Mouse (Mus musculus) ES-CJ7 (cell line): Measurements from ENCODE around the gene Dhfr.
"Not testable (repeated sequence)": the region's sequence is repeated elsewhere in the genome, so short reads cannot be mapped to it uniquely, and the experiment has no call there.

Experiments used
- DNase-seq: peaks from one replicate; pipeline ENCODE4 v3.0.0; 2011; ENCODE audit warnings: low read depth, low spot score

Dhfr gene

DNA sequence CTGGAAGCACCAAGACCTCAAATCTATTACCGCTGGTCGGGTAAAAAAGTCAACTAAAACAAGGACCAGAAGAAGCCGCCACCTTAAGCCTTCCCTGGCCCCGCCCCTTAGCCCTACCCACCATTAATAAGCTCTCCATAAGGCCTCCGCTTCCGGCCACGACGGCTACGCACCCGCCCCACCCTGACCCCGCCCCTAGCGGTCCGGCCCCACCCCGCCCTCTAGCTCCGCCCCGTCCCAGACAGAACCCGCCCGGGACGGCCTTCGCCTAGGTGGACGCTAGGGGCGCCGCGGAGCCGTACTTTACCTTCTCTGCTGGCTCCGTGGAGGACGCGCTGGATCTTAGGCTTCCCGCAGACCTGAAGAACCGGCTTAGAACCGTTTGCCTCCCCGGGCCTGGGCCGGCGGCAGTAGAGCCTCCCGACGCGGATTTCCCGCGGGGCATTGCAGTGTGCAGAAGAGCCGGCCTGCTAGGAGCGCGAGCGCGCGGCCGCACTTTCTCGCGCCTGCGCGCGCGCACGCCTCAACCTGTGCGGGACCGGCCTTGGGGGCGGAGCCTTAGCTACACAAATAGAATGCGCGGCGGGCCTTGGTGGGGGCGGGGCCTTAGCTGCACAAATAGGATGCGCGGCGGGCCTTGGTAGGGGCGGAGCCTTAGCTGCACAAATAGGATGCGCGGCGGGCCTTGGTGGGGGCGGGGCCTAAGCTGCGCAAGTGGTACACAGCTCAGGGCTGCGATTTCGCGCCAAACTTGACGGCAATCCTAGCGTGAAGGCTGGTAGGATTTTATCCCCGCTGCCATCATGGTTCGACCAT lies at the start of gene Dhfr, which contains the start of gene Msh3:
Dhfr (plus strand) TSS at position 271 of the 816 bp plus-strand sequence.
Msh3 (minus strand) TSS at position 548 of the 816 bp plus-strand sequence.
- DNase-seq: peak; percentile 98

DNA sequence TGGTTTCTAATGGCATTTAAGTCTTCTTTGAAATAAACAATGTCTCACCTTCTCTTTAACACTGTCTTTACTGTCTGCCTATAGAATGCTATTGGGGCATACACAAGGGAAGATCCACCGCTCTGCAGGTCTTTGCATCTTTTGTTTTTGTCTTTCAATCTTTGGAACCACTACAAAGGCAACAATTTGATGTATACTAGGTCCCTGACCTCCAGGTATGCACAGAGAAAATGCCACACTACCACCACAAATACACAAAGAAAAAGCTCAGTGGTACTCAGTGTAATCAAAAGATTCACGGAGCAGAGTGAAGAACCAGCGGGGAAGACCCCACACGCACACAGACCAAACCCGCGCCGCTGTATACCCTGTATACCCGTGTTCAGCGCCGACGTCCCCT lies 48.8 kb upstream of the Dhfr start, which contains the start of gene Gm20379:
Gm20379 (plus strand) TSS at position 301 of the 400 bp plus-strand sequence.
- DNase-seq: no peak

DNA sequence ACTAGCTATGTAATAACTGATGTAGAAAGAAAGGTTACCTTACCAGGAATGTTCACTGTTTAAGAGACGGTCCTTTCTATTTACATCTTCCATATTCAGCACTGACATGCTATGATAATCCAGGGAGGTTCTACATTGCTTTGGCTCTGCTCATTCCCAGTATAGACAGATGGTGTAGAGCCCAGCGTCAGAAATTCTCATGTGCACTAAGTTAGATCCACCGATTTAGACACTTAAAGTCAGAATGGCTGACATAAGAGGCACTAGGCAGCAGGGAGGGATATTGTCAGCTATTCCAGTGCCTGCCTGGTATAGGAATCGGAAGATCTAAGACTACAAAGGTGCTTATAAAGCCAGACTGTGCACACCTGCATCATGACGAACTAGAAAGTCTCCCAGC lies 39.9 kb upstream of the Dhfr start:
- no peak for DNase-seq

DNA sequence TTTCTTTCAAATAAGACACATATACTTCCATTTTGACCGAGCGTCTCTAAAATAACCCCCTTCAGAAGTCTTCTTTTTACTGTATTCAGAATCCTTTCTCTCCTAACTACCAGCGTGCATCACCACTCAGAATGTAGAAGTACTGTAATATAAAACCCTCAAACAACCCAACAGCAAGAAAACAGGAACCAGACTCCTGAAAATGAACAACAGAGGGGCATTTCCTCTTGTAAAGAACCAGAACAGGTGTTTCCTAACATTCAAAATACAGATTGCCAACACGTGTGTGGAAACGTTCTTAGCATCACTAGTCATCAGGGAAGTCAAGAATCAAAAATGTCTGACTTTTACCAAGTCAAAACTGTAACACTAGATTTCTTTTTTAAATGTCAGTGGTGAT lies 33.8 kb upstream of the Dhfr start:
- DNase-seq: no peak

DNA sequence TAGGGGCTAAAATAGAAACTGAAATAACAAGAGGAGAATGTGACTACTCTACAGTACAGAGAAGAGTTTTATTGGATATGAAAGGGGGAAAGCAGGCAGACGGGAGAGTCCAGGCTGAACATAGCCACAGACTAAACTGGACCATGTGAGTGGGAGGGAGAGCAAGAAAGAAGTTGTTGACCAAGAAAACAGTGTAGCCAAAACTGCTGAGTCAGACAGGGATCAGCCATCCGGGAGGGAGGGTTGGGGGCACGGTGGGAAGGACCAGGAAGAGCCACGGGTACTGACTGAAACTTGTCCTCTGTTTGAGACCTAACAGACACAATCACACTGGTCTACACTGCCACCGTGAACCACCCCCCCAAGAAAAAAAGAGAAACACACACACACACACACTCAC lies 28.5 kb upstream of the Dhfr start:
- DNase-seq: no peak

DNA sequence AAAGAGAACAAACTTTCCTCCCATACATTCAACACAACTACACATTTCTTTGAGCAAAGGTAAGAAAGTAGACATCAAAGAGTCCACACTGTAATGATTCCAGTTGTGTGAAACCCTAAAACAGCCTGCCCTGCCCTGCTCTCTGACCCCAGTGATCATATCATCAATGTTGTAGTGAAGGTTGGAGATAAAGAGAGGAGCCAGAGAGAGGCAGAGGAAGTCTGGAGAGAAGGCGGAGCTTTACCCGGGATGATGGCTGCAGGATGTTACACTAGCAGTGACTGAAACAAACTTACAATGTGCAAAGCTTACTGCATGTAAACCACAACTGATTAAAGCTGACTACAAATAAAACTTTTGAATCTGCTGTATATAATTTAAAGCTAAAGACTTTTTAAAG lies 26.5 kb upstream of the Dhfr start:
- no peak for DNase-seq

DNA sequence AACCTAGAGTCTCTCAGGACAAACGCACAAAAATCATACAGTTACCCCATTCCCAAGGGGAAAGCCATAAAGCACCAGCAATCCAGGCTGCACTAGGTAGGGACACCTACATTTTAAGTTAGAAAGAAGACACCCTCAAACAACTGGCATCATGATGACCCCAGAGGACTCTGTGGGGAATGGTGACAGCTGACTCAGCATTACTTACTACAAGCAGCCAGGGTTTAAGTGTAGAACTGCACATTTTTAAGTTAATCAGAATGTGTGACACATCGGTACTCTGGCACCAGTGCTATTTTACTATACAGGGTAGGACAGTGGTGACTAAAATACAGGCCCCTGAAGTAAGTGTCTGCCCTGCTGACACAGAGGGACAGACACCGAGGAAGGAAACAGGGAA lies 23.9 kb upstream of the Dhfr start:
- DNase-seq: no peak

DNA sequence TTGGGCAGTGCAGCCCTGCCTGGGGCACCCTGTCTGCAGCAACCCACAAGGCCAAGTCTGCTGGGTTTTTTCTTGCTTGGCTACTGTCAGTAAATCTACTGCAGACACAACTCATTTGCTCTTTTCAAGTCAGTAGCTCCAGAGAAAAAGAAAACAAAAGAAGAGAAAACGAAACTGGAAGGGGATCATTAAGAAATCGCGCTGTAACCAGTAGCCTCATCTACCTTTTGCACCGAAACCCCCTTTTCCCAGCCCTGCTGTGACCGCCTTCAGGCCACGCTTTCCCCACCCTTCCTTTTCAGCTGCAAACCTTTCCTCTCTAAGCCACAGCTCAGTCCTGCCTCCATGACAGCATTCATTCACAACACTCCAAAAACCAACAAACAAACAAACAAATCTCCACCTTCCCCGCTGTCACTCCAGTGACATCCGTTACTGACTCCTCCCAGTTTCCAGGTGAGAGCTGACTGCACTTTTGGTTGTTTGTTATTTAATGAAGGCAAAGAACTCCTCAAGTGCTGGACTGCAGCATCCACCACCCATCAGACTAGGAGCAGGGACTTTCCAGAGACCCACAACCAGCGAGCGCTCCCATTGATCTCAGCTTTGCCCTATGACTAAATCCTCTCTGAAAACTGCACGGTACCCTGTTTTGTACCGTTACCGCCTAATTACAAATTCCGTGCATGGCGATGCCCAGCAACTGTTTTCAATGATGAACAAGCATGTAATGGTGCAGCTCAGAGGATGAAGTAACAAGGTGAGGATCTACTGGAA lies 22.2 kb upstream of the Dhfr start:
- DNase-seq: no peak

DNA sequence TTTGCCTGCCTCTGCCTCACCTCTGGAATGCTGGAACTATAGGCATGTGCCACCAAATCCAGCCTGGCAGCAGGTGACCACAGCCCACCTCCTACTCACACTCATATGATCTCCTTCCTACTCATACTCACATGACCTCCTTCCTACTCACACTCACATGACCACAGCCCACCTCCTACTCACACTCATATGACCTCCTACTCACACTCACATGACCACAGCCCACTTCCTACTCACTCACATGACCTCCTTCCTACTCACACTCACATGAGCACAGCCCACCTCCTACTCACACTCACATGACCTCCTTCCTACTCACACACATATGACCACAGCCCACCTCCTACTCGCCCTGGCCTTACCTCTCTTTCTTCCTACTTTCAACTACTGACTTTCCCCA lies 17.7 kb upstream of the Dhfr start:
- no peak for DNase-seq

DNA sequence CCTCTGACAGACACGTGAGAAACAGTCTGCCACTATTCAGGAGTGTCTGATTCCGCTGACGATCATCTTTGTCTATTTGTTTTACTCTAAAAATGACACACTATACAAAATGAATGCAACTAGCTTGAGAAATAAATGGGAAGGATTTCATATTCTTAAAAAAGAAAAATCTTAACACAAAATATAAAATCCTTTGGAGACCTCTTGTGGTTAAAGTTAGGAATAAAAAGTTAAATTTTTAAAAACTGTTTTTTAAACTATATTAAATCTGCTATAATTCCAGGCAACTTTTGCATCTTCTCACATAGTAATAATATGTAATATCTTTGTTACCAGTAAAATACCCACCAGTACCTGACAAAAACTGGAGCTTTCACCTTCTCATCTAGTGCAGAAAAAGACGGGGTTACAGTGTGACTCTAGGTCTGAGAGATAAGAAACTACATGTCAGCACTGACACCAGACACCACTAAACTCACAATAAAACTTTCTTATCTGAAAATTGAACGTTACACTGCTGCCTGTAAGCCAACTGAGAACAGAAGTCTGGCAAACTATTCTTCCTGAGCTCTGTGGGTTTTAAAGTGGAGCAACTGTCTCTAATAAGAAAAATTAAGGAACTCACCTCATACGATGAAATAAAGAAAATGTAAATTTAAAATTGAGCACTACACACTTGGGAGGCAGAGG lies 16.6 kb upstream of the Dhfr start:
- no peak for DNase-seq

DNA sequence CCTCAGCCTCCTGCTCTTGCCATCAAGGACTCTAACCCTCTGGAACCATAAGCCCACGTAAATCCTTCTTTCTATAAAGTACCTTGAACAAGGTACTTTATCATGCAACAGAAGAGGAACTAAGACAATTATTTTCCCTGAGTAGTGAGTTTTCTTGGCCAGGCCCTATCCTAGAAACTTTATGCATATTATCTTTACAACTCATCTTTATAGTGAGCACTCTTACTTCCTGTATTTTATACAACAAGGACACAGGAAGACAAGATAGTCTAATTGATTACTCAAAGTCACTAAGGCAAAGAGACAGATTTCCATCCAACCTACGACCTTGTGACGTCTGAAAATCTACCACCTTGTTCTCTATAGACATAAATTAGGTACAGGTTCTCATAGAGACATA lies 14.7 kb upstream of the Dhfr start:
- DNase-seq: no peak

DNA sequence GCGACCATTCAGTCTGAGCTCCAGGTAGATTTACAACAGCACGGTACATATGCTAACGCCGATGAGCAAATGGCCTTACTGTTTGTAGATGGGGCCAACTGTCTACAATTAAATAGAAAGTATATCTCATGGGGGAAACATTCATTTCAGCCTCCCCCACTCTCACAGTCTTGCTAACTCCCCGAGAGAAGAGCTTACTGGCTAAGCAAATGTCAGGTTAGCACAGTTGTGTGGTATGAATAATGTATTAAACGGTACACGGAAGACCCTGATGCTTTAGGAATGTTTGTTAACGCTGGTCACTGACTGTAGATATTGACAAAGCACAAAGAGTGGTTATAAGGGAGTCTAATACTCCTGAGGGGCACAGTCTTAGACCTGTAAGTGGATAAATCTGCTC lies 10.5 kb upstream of the Dhfr start:
- DNase-seq: no peak

DNA sequence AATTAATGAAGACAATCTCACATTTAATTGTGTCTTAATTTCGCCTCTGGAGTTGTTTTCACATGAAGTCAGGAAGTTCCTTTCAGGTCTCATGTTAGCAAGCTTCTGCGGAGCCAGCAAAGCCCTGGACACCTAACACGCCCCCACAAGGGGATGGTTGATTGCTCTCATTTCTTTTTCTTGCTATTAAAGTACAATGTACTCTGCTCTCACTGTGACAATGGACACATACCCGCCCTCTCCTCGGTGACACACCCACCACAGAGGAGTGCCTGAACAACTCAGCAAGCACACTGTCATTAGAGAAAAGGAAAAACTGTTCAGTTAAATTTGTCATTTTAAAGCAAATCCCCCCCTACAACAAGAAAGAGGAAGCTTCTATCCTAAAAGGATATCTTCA lies 8.2 kb upstream of the Dhfr start:
- DNase-seq: no peak

DNA sequence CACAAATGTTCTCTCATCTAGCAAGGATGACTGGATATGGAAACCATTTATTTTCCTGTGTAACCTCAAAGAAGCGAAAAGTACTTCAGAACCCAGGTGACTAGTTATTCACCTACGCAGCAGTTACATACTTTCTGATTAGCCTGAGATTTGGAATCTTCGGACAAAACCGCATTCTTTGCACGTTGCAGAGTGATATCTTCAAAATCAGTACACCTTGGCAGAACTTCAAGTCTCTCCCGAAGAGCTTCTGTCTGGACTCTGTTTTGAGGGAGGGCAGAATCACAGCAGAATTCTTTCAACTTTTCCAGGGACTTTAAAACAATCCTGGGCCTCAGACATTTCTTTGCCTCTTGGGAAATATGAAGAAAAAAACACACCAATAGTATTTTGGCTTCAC lies 3.4 kb upstream of the Dhfr start:
- no peak for DNase-seq

DNA sequence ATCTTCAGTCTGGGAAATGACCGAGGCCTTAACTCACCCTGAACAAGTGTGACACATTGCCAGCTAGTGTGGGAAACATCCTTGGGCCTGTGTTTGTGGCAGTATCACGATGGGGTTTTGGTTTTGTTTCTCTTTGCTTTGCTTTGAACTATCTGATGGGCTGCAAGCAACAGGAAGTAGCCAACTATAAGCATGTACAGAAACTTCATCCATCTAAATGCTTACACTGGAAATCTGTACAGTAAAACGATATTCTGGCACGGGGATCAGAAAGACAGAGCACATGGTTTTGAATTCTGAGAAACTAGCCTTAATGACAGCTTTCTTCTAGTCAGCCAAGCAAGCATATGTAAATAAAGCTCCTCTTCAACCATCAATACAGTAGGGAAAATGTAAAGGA lies 570 bp upstream of the Dhfr start:
- DNase-seq: no peak

DNA sequence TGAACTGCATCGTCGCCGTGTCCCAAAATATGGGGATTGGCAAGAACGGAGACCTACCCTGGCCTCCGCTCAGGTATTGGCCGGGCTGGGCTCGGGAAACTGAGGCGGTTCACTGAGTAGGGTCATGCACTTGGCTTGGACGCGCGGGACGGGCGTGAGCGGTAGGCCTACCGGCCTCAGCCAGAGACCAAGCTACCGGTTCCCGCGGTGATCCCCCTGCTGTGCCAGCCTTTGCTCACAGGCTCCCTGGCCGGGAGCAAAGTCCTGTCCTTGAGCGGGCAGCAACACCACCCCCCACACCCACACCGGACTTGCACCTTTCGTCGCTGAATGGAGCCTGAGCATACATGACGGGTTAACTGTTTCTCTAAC lies 732 bp downstream of the Dhfr start:
- no peak for DNase-seq

DNA sequence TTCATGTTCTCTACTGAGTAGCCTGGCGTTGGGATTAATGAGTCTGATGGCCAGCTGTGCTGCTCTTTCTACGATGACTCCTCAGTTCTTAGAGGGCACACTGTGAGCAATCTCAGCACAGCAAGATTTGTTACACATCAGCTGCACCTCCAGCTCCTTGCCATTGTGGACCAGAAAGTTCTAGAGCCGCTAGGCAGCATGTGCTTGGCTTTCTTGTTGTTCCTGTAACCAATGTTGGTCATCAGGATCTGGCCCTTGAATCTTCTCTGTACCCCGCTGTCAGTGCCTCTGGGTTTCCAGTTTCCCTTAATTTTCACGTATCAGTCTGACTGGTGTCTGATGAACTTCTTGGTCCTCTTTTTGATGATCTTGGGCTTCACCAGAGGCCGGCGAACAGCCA lies 1.9 kb downstream of the Dhfr start:
- DNase-seq: no peak

DNA sequence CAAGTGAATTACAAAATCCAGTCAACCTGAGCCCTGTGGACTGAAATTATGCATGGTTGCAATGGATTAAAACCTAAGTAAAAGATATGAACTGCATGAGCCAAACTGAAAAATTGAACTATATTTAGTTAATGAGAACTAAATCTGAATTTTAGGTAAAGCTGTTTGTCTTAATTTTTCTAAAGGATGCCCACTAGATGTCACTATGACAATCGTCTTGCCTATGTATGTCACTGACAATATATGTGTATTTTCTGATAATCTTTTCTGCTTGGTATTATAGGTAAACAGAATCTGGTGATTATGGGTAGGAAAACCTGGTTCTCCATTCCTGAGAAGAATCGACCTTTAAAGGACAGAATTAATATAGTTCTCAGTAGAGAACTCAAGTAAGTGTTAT lies 3.1 kb downstream of the Dhfr start:
- DNase-seq: no peak

DNA sequence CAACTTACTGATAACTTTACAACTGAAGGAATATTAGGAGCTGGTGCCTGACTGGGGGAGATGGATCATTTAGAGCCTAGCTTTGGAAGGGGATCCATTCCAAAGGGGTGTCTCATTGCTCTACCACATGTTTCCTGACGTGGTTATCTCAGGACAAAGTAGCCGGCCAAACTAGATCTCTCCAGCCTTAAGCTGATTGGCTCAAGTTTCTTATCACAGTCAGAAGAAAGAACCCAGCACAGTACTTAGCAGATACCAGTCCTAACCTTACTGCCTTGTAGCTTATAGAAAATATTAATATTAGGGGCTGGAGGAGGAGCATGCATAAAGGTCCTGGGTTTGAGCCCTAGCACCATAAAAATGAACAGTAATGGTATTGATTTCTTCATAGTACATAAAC lies 7.1 kb downstream of the Dhfr start:
- DNase-seq: no peak

DNA sequence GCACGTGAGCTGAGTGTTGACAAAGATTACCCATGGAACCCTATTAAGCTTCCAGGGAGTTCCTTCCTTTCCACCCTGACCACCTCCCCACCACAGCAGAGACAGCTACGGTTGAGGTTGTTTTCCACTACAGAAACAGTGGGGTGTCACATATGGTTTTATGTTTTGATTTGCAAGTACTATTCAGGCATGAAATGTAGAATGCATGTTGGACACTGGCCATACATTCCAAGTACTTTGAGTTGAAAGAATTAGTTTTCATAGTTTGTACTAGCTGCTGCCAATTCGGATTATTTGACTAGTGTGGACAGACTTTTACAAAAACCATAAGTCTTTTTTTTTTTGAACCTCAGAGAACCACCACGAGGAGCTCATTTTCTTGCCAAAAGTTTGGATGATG lies 10.8 kb downstream of the Dhfr start:
- DNase-seq: no peak

DNA sequence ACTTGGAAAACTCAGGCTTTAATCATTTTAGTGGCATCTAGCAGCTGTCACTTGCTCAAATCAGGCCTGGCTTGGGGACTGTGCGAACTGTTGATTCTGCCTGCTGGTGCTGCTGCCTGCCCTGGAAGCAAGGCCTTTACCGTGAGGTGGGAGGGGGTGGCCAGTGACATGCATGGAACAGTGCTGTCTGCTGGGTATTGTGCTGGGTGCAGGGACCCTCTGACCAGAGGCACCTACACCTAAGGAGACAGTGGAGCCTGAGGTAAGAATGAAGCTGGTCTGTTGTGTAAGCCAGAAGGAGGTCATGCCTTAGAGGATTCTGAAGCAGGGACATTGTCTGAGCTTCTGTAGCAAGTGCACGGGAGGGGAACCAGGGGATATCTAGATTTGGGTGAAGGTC lies 16.3 kb downstream of the Dhfr start:
- no peak for DNase-seq

DNA sequence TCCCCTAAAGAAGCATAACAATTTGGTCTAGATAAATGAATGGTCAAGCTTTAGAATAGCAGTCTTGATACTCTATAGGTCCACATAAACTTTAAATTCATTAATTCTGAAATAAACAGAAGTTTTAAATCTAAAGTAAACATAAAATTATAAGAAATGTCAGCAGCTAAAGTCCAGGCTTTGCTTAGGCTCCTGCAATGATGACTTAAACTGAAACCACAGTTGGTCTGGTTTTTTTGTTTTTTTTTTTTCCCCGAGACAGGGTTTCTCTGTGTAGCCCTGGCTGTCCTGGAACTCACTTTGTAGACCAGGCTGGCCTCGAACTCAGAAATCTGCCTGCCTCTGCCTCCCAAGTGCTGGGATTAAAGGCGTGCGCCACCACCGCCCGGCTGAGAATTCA lies 16.9 kb downstream of the Dhfr start:
- not testable (repeated sequence) for DNase-seq

DNA sequence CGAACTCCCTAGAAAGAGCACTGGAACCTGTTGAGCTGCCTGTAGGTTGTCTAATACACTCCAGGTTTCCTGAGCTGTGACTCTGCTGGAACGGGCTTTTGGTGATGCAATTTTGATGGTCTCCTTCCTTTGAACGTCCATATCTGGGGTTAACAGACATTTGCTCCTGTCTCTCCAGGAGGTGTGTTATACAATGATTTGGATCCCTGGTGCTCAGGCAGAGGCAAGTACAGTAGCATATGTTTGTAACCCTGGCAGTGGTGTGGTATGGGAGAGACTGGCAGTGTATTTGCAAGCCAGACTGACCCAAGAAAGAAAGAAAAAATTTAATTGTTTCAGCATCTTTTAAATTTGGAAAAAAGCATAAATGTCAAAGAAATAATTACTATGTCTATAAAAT lies 32.8 kb downstream of the Dhfr start:
- DNase-seq: no peak
